In genomic region chr1:118880781-118881247, GRCm38 (mm10) we compare ENCODE assay signal across 11 mouse cellular contexts.
DNase-seq lines count a peak whose midpoint lies in the region; ATAC-seq and TF ChIP-seq lines count a peak whose summit lies in the region.
"Had no signal": no experiment of that assay in that cellular context is flagged by ENCODE, and none has a peak within 500 bp of the region (broad histone marks: within the 10 kb centered on the region; RNA-seq: fewer than 3 reads in every experiment).

No protein-coding gene starts in this region.

- WGBS in heart, embryonic 11.5 days (ENCODE audit: insufficient replicate concordance), result 61% methylated on average over 7 of the region's 7 CpGs
- WGBS in hindbrain, embryonic 14.5 days, result 31% methylated on average over 7 of the region's 7 CpGs
- 64% methylated on average over 7 of the region's 7 CpGs for WGBS in forebrain, postnatal 0 days

- H3K4me3 ChIP-seq in heart, embryonic 11.5 days (ENCODE audit: low read depth, low read length), result no peak overlapping the region
- no peak overlapping the region for H3K4me3 ChIP-seq in hindbrain, embryonic 14.5 days (replicated peaks; ENCODE audit: low read length)
- no peak overlapping the region for H3K4me3 ChIP-seq in forebrain, postnatal 0 days (ENCODE audit: low read depth, low read length)

- no peak for ATAC-seq in heart, embryonic 11.5 days (replicated peaks; ENCODE audit: insufficient number of reproducible peaks, low FRiP score, low TSS enrichment)
- peak; percentile 34; the same call in 1 of the 2 replicates for ATAC-seq in hindbrain, embryonic 14.5 days (ENCODE audit: low FRiP score)
- no peak for ATAC-seq in forebrain, postnatal 0 days
- ATAC-seq in frontal cortex, adult (ENCODE audit: low TSS enrichment), result no peak

- H3K4me1 ChIP-seq in heart, embryonic 11.5 days (ENCODE audit: control insufficient read depth, insufficient read depth, low read length), result peaks cover 17% of the 10 kb centered on the region; the same call in 1 of the 2 replicates
- no peaks in the 10 kb centered on the region for H3K4me1 ChIP-seq in hindbrain, embryonic 14.5 days (replicated peaks; ENCODE audit: control insufficient read depth, insufficient read depth, low read length)
- no peaks in the 10 kb centered on the region for H3K4me1 ChIP-seq in forebrain, postnatal 0 days (ENCODE audit: insufficient read depth)

- no peak overlapping the region for H3K27ac ChIP-seq in heart, embryonic 11.5 days (ENCODE audit: low read depth, low read length)
- H3K27ac ChIP-seq in hindbrain, embryonic 14.5 days, result no peak overlapping the region
- H3K27ac ChIP-seq in forebrain, postnatal 0 days (ENCODE audit: low read depth, low read length), result no peak overlapping the region

- TF ChIP-seq CTCF in forebrain, postnatal 0 days (IDR thresholded peaks at IDR 0.05; ENCODE audit: low read depth), result no peak

- no peaks in the 10 kb centered on the region for H3K9me3 ChIP-seq in heart, embryonic 11.5 days (replicated peaks; ENCODE audit: control insufficient read depth, low read length)
- no peaks in the 10 kb centered on the region for H3K9me3 ChIP-seq in hindbrain, embryonic 14.5 days (ENCODE audit: control insufficient read depth, low read length)
- H3K9me3 ChIP-seq in forebrain, postnatal 0 days (ENCODE audit: low read length), result no peaks in the 10 kb centered on the region

- H3K4me2 ChIP-seq in heart, embryonic 11.5 days, result no peak overlapping the region
- H3K4me2 ChIP-seq in hindbrain, embryonic 14.5 days (replicated peaks), result no peak overlapping the region
- no peak overlapping the region for H3K4me2 ChIP-seq in forebrain, postnatal 0 days (ENCODE audit: low read depth)

- H3K27me3 ChIP-seq in heart, embryonic 11.5 days (ENCODE audit: control insufficient read depth, insufficient read depth, low read length), result no peaks in the 10 kb centered on the region
- no peaks in the 10 kb centered on the region for H3K27me3 ChIP-seq in hindbrain, embryonic 14.5 days (ENCODE audit: control insufficient read depth, insufficient read depth, low read length)
- H3K27me3 ChIP-seq in forebrain, postnatal 0 days (ENCODE audit: insufficient read depth, low read length), result no peaks in the 10 kb centered on the region

- DNase-seq in heart, adult 18-20 months, result peak; percentile 33 to 43
- peak; percentile 53 for DNase-seq in embryo, embryonic 10.5 days (ENCODE audit: low spot score)
- no peak for DNase-seq in hindbrain, embryonic 14.5 days (ENCODE audit: low spot score)
- peak; percentile 6 to 68 for DNase-seq in lung, postnatal 4 days
- DNase-seq in forebrain, postnatal 0 days, result no peak
- DNase-seq in adrenal gland, adult (ENCODE audit: inconsistent age in 2 of 2, low spot score in 1 of 2), result no peak
- DNase-seq: adrenal gland, postnatal 25 days; B cell, adult 2 months; cerebellum, adult 2 months had no signal

- no peaks in the 10 kb centered on the region for H3K36me3 ChIP-seq in heart, embryonic 11.5 days (ENCODE audit: control insufficient read depth, insufficient read depth, low read length)
- no peaks in the 10 kb centered on the region for H3K36me3 ChIP-seq in hindbrain, embryonic 14.5 days (replicated peaks; ENCODE audit: control insufficient read depth, insufficient read depth)
- H3K36me3 ChIP-seq in forebrain, postnatal 0 days (ENCODE audit: insufficient read depth), result no peaks in the 10 kb centered on the region

- H3K9ac ChIP-seq in heart, embryonic 11.5 days (ENCODE audit: low read depth, low read length), result no peak overlapping the region
- no peak overlapping the region for H3K9ac ChIP-seq in hindbrain, embryonic 14.5 days
- no peak overlapping the region for H3K9ac ChIP-seq in forebrain, postnatal 0 days

Comparison
In these comparisons a context has a peak if more than half of its experiments do, and no peak if none do; other contexts are left out.
1. DNase-seq: peak in heart, adult 18-20 months (2 of 2), embryo, embryonic 10.5 days (single experiment) and lung, postnatal 4 days (2 of 2); none in hindbrain, embryonic 14.5 days (single experiment), forebrain, postnatal 0 days (single experiment) and adrenal gland, adult (0 of 2).